Mouse (Mus musculus): ENCODE measurements around the gene Plekhm2.

DNA sequence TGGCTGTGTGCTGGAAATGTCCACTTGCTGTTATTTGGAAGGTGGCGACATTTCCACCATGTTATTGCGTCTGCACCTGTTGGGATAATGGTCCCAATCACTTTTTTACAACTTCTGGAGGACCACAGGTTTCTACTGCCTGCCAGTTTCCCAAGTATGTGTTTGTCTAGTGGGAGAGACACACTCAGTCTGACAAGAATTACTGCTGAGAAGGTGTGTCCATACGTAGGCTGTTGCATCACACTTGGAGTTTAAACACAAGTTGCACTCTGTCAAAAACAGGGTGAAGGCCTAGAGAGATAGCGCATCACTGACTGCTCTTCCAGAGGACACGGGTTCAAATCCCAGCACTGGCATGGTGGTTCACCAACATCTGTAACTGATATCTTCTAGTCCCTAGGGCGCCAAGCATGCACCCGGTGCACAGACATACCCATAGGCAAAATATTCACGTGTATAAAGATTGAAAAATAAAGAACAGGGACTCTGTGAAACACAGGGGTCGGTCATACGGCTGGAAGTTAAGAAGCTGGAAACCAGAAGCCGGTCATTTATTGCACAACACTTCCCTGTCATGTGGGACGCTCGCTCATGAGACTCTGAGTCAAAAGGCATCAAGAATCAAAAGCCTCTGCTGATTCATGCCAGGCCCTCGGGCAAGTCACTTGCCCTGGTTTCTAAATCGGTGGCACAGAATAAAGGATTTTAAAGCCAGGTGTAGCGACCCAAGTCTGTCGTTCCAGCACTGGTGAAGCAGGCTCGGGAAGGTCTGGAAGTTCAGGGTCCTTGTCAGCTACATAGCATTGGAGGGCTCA, 5.4 kb upstream of the Plekhm2 start:
- TF ChIP-seq GATA1 (IDR thresholded peaks at IDR 0.05; ENCODE audit: borderline replicate concordance, low read length) (no peak), FLI1 (IDR thresholded peaks at IDR 0.05; ENCODE audit: low read length) (no peak)

Data from megakaryocyte, embryonic 14.5 days (primary cell).